Mouse (Mus musculus) MEL (cell line): ENCODE measurements around the gene Gsn. TPM values are rescaled to one million over a fixed set of nuclear protein-coding genes. Genes with fewer than 3 reads are reported as not detected.
A peak's percentile ranks its signal among the peaks of the same experiment; 100 is the strongest.

Source experiments
- DNase-seq: peaks from one replicate; pipeline ENCODE4 v3.0.0; 2011; ENCODE audit warnings: low read depth, low spot score
- H3K27ac ChIP-seq: 2 replicates; pipeline ENCODE4 v1.5.1; 2012; ENCODE audit warnings: low read depth, mild to moderate bottlenecking, control low read depth, low read length, moderate library complexity; ENCODE audit not compliant: control insufficient read depth
- H3K27me3 ChIP-seq, 2 experiments: fragments of 150-350 bp in 1 of 2; sonication (generic) in 1 of 2; 2 replicates each; pipeline ENCODE4 v1.6.1; 2012; ENCODE audit warnings: low read length in 2 of 2, mild to moderate bottlenecking in 2 of 2, improper control_type of control experiment in 1 of 2, moderate library complexity in 1 of 2; ENCODE audit not compliant: insufficient read depth in 2 of 2, control insufficient read depth in 1 of 2
- H3K36me3 ChIP-seq, 2 experiments: 2 replicates each; pipeline ENCODE4 v1.6.1; 2012 to 2014; ENCODE audit warnings: low read length in 2 of 2, improper control_type of control experiment in 1 of 2, inconsistent platforms in 1 of 2, mild to moderate bottlenecking in 1 of 2; ENCODE audit not compliant: insufficient read depth in 2 of 2, control insufficient read depth in 1 of 2
- H3K4me1 ChIP-seq, 2 experiments: fragments of 150-350 bp in 1 of 2; sonication (generic) in 1 of 2; 2 replicates each; pipeline ENCODE4 v1.6.1; 2012; ENCODE audit warnings: low read length in 2 of 2, improper control_type of control experiment in 1 of 2, mild to moderate bottlenecking in 1 of 2; ENCODE audit not compliant: insufficient read depth in 2 of 2, control insufficient read depth in 1 of 2
- H3K4me3 ChIP-seq, 2 experiments: fragments of 150-350 bp in 1 of 2; sonication (generic) in 1 of 2; 2 replicates each; pipeline ENCODE4 v1.5.1; 2012; ENCODE audit warnings: low read depth in 2 of 2, low read length in 2 of 2, mild to moderate bottlenecking in 2 of 2, moderate library complexity in 2 of 2, control low read depth in 1 of 2, improper control_type of control experiment in 1 of 2; ENCODE audit not compliant: control insufficient read depth in 1 of 2, insufficient read depth in 1 of 2
- H3K79me2 ChIP-seq: 2 replicates; pipeline ENCODE4 v1.6.1; 2012; ENCODE audit warnings: mild to moderate bottlenecking, low read length, moderate library complexity; ENCODE audit not compliant: control insufficient read depth, poor library complexity, insufficient read depth
- H3K9ac ChIP-seq: 2 replicates; pipeline ENCODE4 v1.6.1; 2012; ENCODE audit warnings: low read depth, mild to moderate bottlenecking, control low read depth, low read length, moderate library complexity; ENCODE audit not compliant: control insufficient read depth, poor library complexity, severe bottlenecking
- H3K9me3 ChIP-seq: fragments of 150-350 bp; sonication (generic); replicated peaks from 2 replicates; pipeline ENCODE4 v1.6.1; 2012; ENCODE audit warnings: mild to moderate bottlenecking, low read length, improper control_type of control experiment, moderate library complexity; ENCODE audit not compliant: insufficient read depth
- BHLHE40 ChIP-seq: IDR thresholded peaks from 2 replicates; pipeline ENCODE4 v1.6.1; 2012; ENCODE audit warnings: low read depth, mild to moderate bottlenecking, inconsistent platforms, low read length, improper control_type of control experiment, borderline replicate concordance
- CHD2 ChIP-seq: IDR thresholded peaks from 2 replicates; pipeline ENCODE4 v1.6.1; 2011; ENCODE audit warnings: low read length, improper control_type of control experiment
- CTCF ChIP-seq, 3 experiments: IDR thresholded peaks in 2 of 3; conservative IDR thresholded peaks in 1 of 3; 2 replicates each; pipeline ENCODE4 v1.5.1; 2011 to 2012; ENCODE audit warnings: low read length in 3 of 3, low read depth in 2 of 3, mild to moderate bottlenecking in 2 of 3, improper control_type of control experiment in 1 of 3, inconsistent platforms in 1 of 3, mixed read lengths in 1 of 3, moderate library complexity in 1 of 3; ENCODE audit not compliant: control insufficient read depth in 1 of 3, insufficient read depth in 1 of 3, poor library complexity in 1 of 3, severe bottlenecking in 1 of 3
- E2F4 ChIP-seq: IDR thresholded peaks from 2 replicates; pipeline ENCODE4 v1.6.1; 2011; ENCODE audit warnings: low read depth, low read length, improper control_type of control experiment, borderline replicate concordance
- ELF1 ChIP-seq: IDR thresholded peaks from 2 replicates; pipeline ENCODE4 v1.6.1; 2014; ENCODE audit warnings: low read depth, mild to moderate bottlenecking, inconsistent platforms, low read length, improper control_type of control experiment, moderate library complexity
- EP300 ChIP-seq, 2 experiments: IDR thresholded peaks; 2 replicates each; pipeline ENCODE4 v1.6.1; 2011; ENCODE audit warnings: improper control_type of control experiment in 2 of 2, low read length in 2 of 2, low read depth in 1 of 2, mild to moderate bottlenecking in 1 of 2
- ETS1 ChIP-seq: IDR thresholded peaks from 2 replicates; pipeline ENCODE4 v1.6.1; 2012; ENCODE audit warnings: low read depth, mild to moderate bottlenecking, inconsistent platforms, low read length, improper control_type of control experiment, moderate library complexity
- GATA1 ChIP-seq: IDR thresholded peaks from 2 replicates; pipeline ENCODE4 v1.6.1; 2011; ENCODE audit warnings: low read depth, low read length, improper control_type of control experiment
- HCFC1 ChIP-seq: IDR thresholded peaks from 2 replicates; pipeline ENCODE4 v1.6.1; 2012; ENCODE audit warnings: low read depth, mild to moderate bottlenecking, inconsistent platforms, low read length, improper control_type of control experiment, moderate library complexity
- KAT2A ChIP-seq: conservative IDR thresholded peaks from 2 replicates; pipeline ENCODE4 v1.6.1; 2012; ENCODE audit warnings: low read depth, low read length, improper control_type of control experiment, inconsistent platforms
- MAFK ChIP-seq: IDR thresholded peaks from 2 replicates; pipeline ENCODE4 v1.6.1; 2011; ENCODE audit warnings: low read depth, mild to moderate bottlenecking, low read length, improper control_type of control experiment, borderline replicate concordance
- MAX ChIP-seq: IDR thresholded peaks from 2 replicates; pipeline ENCODE4 v1.6.1; 2011; ENCODE audit warnings: low read length, improper control_type of control experiment
- MEF2A ChIP-seq: IDR thresholded peaks from 2 replicates; pipeline ENCODE4 v1.6.1; 2014; ENCODE audit warnings: low read depth, mild to moderate bottlenecking, inconsistent platforms, low read length, improper control_type of control experiment; ENCODE audit not compliant: poor library complexity, insufficient replicate concordance, severe bottlenecking; ENCODE audit errors: extremely low read depth
- MXI1 ChIP-seq: IDR thresholded peaks from 2 replicates; pipeline ENCODE4 v1.6.1; 2011; ENCODE audit warnings: mild to moderate bottlenecking, low read depth, low read length, improper control_type of control experiment
- MYB ChIP-seq: IDR thresholded peaks from 2 replicates; pipeline ENCODE4 v1.6.1; 2011; ENCODE audit warnings: mild to moderate bottlenecking, low read depth, low read length, improper control_type of control experiment
- MYC ChIP-seq: IDR thresholded peaks from 2 replicates; pipeline ENCODE4 v1.6.1; 2011; ENCODE audit warnings: low read depth, mild to moderate bottlenecking, low read length, improper control_type of control experiment, moderate library complexity
- NELFE ChIP-seq: IDR thresholded peaks from 2 replicates; pipeline ENCODE4 v1.6.1; 2011; ENCODE audit warnings: low read depth, low read length, improper control_type of control experiment
- NRF1 ChIP-seq: IDR thresholded peaks from 2 replicates; pipeline ENCODE4 v1.6.1; 2014; ENCODE audit warnings: low read depth, mild to moderate bottlenecking, inconsistent platforms, low read length, improper control_type of control experiment, moderate library complexity; ENCODE audit not compliant: poor library complexity, insufficient read depth, severe bottlenecking
- POLR2A ChIP-seq, 2 experiments: IDR thresholded peaks; 2 replicates each; pipeline ENCODE4 v1.6.1; 2011 to 2012; ENCODE audit warnings: low read length in 2 of 2, mild to moderate bottlenecking in 2 of 2, control low read depth in 1 of 2, improper control_type of control experiment in 1 of 2, low read depth in 1 of 2, moderate library complexity in 1 of 2; ENCODE audit not compliant: control insufficient read depth in 1 of 2, insufficient read depth in 1 of 2, poor library complexity in 1 of 2
- POLR2AphosphoS5 ChIP-seq: IDR thresholded peaks from 2 replicates; pipeline ENCODE4 v1.6.1; 2012; ENCODE audit warnings: low read depth, borderline replicate concordance, mild to moderate bottlenecking, inconsistent platforms, low read length, moderate library complexity, mixed read lengths
- RAD21 ChIP-seq: IDR thresholded peaks from 2 replicates; pipeline ENCODE4 v1.6.1; 2011; ENCODE audit warnings: mild to moderate bottlenecking, low read depth, low read length, improper control_type of control experiment
- RCOR1 ChIP-seq: IDR thresholded peaks from 2 replicates; pipeline ENCODE4 v1.6.1; 2012; ENCODE audit warnings: low read depth, mild to moderate bottlenecking, inconsistent platforms, low read length, improper control_type of control experiment
- SIN3A ChIP-seq: IDR thresholded peaks from 2 replicates; pipeline ENCODE4 v1.6.1; 2012; ENCODE audit warnings: low read length, improper control_type of control experiment, inconsistent platforms
- SMC3 ChIP-seq: IDR thresholded peaks from 2 replicates; pipeline ENCODE4 v1.6.1; 2011; ENCODE audit warnings: low read depth, low read length, improper control_type of control experiment
- TAL1 ChIP-seq: IDR thresholded peaks from 2 replicates; pipeline ENCODE4 v1.6.1; 2012; ENCODE audit warnings: mild to moderate bottlenecking, inconsistent platforms, low read length, moderate library complexity, mixed read lengths
- USF2 ChIP-seq, 2 experiments: IDR thresholded peaks; 2 replicates each; pipeline ENCODE4 v1.6.1; 2011 to 2012; ENCODE audit warnings: improper control_type of control experiment in 2 of 2, low read length in 2 of 2, borderline replicate concordance in 1 of 2, inconsistent platforms in 1 of 2, low read depth in 1 of 2, mild to moderate bottlenecking in 1 of 2; ENCODE audit not compliant: insufficient read depth in 1 of 2
- ZC3H11A ChIP-seq: IDR thresholded peaks from 2 replicates; pipeline ENCODE4 v1.6.1; 2012; ENCODE audit warnings: low read depth, mild to moderate bottlenecking, inconsistent platforms, low read length, improper control_type of control experiment
- ZKSCAN1 ChIP-seq: IDR thresholded peaks from 2 replicates; pipeline ENCODE4 v1.6.1; 2012; ENCODE audit warnings: low read depth, mild to moderate bottlenecking, inconsistent platforms, low read length, improper control_type of control experiment, moderate library complexity
- ZNF384 ChIP-seq: IDR thresholded peaks from 2 replicates; pipeline ENCODE4 v1.6.1; 2012; ENCODE audit warnings: low read depth, mild to moderate bottlenecking, inconsistent platforms, low read length, improper control_type of control experiment
- polyA plus RNA-seq, 2 experiments: library from polyadenylated mRNA; stranded (reverse) in 1 of 2; unstranded in 1 of 2; fragments of >175 nt in 1 of 2; fragments of >200 nt in 1 of 2; gene quantifications; 2 replicates each; pipeline versions ENCODE4 v1.2.1 to v1.2.4; 2012; ENCODE audit warnings: low replicate concordance in 2 of 2, low read depth in 1 of 2; ENCODE audit not compliant: insufficient read length in 2 of 2, insufficient read depth in 1 of 2, missing spikeins in 1 of 2
- total RNA-seq: library from RNA; depleted of rRNA; stranded (reverse); fragments of 300-350 nt; gene quantifications from 2 replicates; pipeline ENCODE4 v1.2.3, GENCODE M21; 2012

Gsn gene
- total and polyA plus RNA-seq, 3 experiments = 8.0 to 8.2 TPM; not detected in 1

DNA sequence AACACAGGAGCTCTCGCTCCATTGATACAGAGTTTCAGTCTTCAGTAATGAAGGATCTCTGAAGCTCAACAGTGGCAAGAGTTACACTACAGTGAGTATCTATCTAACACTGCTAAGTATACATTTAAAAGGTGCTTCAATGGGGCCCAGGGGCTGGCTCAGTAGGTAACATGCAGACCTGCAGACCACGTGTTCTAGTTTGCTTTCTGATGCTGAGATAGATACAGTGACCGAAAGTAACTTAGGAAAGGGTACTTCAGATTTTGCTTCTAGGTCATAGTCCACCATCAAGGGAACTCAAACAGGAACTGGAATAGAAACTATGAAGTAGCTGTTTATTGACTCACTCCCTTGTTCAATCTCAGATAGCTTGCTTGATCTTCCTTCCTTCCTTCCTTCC is 44.5 kb upstream of the Gsn start:
- Histone ChIP-seq H3K9me3 (no peaks in the 10 kb centered on the region), H3K36me3 (peaks cover 0 to 15% of the 10 kb centered on the region in 2 experiments; a peak in 2 of 4 replicates), H3K4me1 (peaks cover 6 to 30% of the 10 kb centered on the region in 2 experiments; a peak in 3 of 4 replicates), H3K27me3 (no peaks in the 10 kb centered on the region), H3K79me2 (no peaks in the 10 kb centered on the region), H3K4me3 (no peak overlapping the region), H3K9ac (no peak overlapping the region), H3K27ac (no peak overlapping the region)
- no peak for TF ChIP-seq CTCF (IDR thresholded peaks at IDR 0.05 in 2 of 3, conservative IDR thresholded peaks at IDR 0.05 in 1 of 3; ENCODE audit: control insufficient read depth in 1 of 3, insufficient read depth in 1 of 3, low read depth in 2 of 3, low read length in 3 of 3, poor library complexity in 1 of 3, severe bottlenecking in 1 of 3)
- no peak for TF ChIP-seq RCOR1
- no peak for TF ChIP-seq ETS1
- no peak for TF ChIP-seq NRF1
- no peak for TF ChIP-seq ELF1
- no peak for TF ChIP-seq MYC
- TF ChIP-seq NELFE = no peak
- TF ChIP-seq ZNF384 = no peak
- no peak for TF ChIP-seq TAL1
- no peak for TF ChIP-seq BHLHE40
- TF ChIP-seq MXI1 = no peak
- no peak for TF ChIP-seq HCFC1
- TF ChIP-seq KAT2A = no peak
- TF ChIP-seq SMC3 = no peak
- no peak for TF ChIP-seq CHD2
- no peak for TF ChIP-seq GATA1
- DNase-seq = no peak

DNA sequence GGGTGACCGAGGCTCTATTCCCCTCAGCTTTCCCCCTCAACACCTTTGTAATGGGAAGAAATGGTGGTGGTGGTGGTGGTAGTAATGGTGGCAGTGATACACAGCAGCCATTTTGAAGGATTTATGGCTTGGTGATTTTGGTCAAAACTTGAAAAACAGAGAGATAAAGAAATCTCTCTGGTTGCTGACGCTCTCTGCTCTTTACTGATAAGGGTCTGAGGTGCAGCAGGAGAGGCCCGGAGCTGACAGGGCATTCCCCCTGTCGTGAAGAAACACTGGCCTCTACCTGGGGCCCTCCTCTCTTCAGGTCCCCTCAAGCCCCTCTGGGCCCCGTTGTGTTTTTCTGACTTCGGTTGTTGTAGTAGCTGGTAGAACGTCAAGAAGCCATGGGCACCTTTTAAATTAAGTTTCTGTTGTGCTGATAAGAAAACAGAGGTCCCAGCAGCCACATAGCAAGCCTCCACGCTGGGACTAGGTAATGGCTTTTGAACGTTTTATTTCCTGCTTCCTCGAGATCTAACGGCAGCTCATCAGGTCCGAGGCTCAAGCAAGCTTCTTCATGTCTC is 42.8 kb upstream of the Gsn start:
- Histone ChIP-seq H3K27ac (peak overlapping the region; percentile 54), H3K9ac (peak overlapping the region; percentile 37), H3K9me3 (no peaks in the 10 kb centered on the region), H3K36me3 (peaks cover 0 to 15% of the 10 kb centered on the region in 2 experiments; a peak in 2 of 4 replicates), H3K4me1 (peaks cover 6 to 33% of the 10 kb centered on the region in 2 experiments; a peak in 3 of 4 replicates), H3K27me3 (no peaks in the 10 kb centered on the region), H3K79me2 (no peaks in the 10 kb centered on the region), H3K4me3 (peak overlapping the region; percentile 17 to 43)
- DNase-seq = peak; percentile 54
- TF ChIP-seq MEF2A (no peak), MAFK (0 out of 2 replicates have a peak, but pooled peaks have one; percentile 6), HCFC1 (no peak), SIN3A (peak; percentile 58; the same call in 1 of the 2 replicates), E2F4 (no peak), SMC3 (no peak), ZKSCAN1 (no peak), GATA1 (peak; percentile 88), KAT2A (no peak), EP300 (IDR thresholded peaks at IDR 0.05; ENCODE audit: low read depth in 1 of 2, low read length in 2 of 2) (peak; percentile 81), POLR2A (IDR thresholded peaks at IDR 0.05; ENCODE audit: control insufficient read depth in 1 of 2, insufficient read depth in 1 of 2, low read depth in 1 of 2, low read length in 2 of 2, poor library complexity in 1 of 2) (no peak), CTCF (IDR thresholded peaks at IDR 0.05 in 2 of 3, conservative IDR thresholded peaks at IDR 0.05 in 1 of 3; ENCODE audit: control insufficient read depth in 1 of 3, insufficient read depth in 1 of 3, low read depth in 2 of 3, low read length in 3 of 3, poor library complexity in 1 of 3, severe bottlenecking in 1 of 3) (no peak), MAX (no peak), ZC3H11A (no peak), MYB (no peak; the same call in 1 of the 2 replicates), NRF1 (no peak), NELFE (no peak), RAD21 (no peak), RCOR1 (peak; percentile 98), MYC (no peak), POLR2AphosphoS5 (no peak), USF2 (IDR thresholded peaks at IDR 0.05; ENCODE audit: borderline replicate concordance in 1 of 2, insufficient read depth in 1 of 2, low read depth in 1 of 2, low read length in 2 of 2) (no peak), ELF1 (no peak)
